Mouse (Mus musculus) heart, embryonic 13.5 days (tissue): Measurements from ENCODE around the gene Clptm1l. TPM values are rescaled to one million over a fixed set of nuclear protein-coding genes. Genes with fewer than 3 reads are reported as not detected.

Experiments used
- ATAC-seq: fragments of 200-750 bp; cut with Nextera tagmentation; 2 replicates; pipeline ENCODE4 v1.8.0; 2017; ENCODE audit warnings: moderate TSS enrichment; ENCODE audit not compliant: insufficient number of reproducible peaks, low FRiP score, low TSS enrichment; ENCODE audit errors: extremely low read depth
- H3K27ac ChIP-seq: fragments of 300-500 bp; sonication (generic); replicated peaks from 2 replicates; pipeline ENCODE4 v1.5.1; 2015; ENCODE audit warnings: moderate library complexity, mild to moderate bottlenecking, inconsistent platforms
- H3K27me3 ChIP-seq: fragments of 300-500 bp; sonication (generic); replicated peaks from 2 replicates; pipeline ENCODE4 v1.6.1; 2015; ENCODE audit warnings: mild to moderate bottlenecking, inconsistent platforms
- H3K36me3 ChIP-seq: fragments of 300-500 bp; sonication (generic); 2 replicates; pipeline ENCODE4 v1.6.1; 2015; ENCODE audit warnings: mild to moderate bottlenecking, inconsistent platforms
- H3K4me1 ChIP-seq: fragments of 300-500 bp; sonication (generic); 2 replicates; pipeline ENCODE4 v1.6.1; 2015; ENCODE audit warnings: inconsistent platforms
- H3K4me2 ChIP-seq: fragments of 300-500 bp; sonication (generic); 2 replicates; pipeline ENCODE4 v1.6.1; 2015; ENCODE audit warnings: inconsistent platforms, mild to moderate bottlenecking, moderate library complexity
- H3K4me3 ChIP-seq: fragments of 300-500 bp; sonication (generic); 2 replicates; pipeline ENCODE4 v1.5.1; 2015; ENCODE audit warnings: moderate library complexity, mild to moderate bottlenecking, inconsistent platforms
- H3K9ac ChIP-seq: fragments of 300-500 bp; sonication (generic); 2 replicates; pipeline ENCODE4 v1.6.1; 2015; ENCODE audit warnings: inconsistent platforms, mild to moderate bottlenecking, moderate library complexity
- H3K9me3 ChIP-seq: fragments of 300-500 bp; sonication (generic); 2 replicates; pipeline ENCODE4 v1.6.1; 2016; ENCODE audit warnings: inconsistent platforms
- WGBS: fragments of 180-500 bp; shearing (Covaris S2); methylation state at CpG from one replicate; pipeline ENCODE4 v1.1.7; 2015; ENCODE audit warnings: mixed read lengths; 5-methylcytosine and 5-hydroxymethylcytosine counted together
- polyA plus RNA-seq: library from polyadenylated mRNA; unstranded; fragments of >200 nt; fragmentation: Nextera tagmentation; extraction: Ambion mirVana; gene quantifications from 2 replicates; pipeline ENCODE4 v1.2.1, GENCODE M21; 2015

Gene Clptm1l
- polyA plus RNA-seq, 1 experiment from 2014 or later = 93.5 TPM

DNA sequence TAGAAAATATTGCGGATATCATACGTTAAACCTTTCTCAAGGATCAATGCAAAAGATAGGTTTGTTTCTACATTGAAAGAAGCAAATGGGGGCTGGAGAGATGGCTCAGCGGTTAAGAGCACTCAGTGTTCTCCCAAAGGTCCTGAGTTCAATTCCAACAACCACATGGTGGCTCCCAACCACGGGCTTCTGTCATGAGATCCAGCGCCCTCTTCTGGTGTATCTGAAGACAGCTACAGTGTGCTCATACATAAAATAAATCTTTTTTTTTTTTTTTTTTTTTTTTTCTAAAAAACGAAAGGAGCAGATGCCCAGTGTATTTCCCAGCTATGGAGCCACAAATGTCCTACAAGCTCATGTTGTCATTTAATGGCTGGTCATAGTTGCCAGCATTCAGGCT, 16.8 kb downstream of the Clptm1l start:
- H3K4me3 ChIP-seq = no peak overlapping the region
- 65% methylated on average over 6 of the region's 6 CpGs for WGBS
- H3K27ac ChIP-seq = no peak overlapping the region
- H3K4me1 ChIP-seq = no peaks in the 10 kb centered on the region
- ATAC-seq = no peak
- H3K9me3 ChIP-seq = no peaks in the 10 kb centered on the region
- H3K9ac ChIP-seq = no peak overlapping the region
- no peaks in the 10 kb centered on the region for H3K27me3 ChIP-seq
- peaks cover 71% of the 10 kb centered on the region for H3K36me3 ChIP-seq
- H3K4me2 ChIP-seq = no peak overlapping the region

DNA sequence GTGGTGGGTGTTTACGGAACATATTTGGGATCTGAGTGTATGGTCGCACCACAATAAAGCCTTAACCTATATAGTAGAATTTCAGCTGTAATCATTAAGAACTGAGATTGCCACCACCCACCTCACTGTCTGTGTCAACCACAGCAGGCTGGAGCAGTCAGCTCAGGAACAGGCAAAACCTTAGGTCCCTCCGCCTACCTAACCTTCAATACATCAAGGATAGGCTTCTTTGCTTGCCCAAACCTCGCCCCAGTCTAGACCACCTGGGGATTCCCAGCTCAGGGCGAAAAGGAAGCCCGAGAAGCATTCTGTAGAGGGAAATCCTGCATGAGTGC, 22.6 kb downstream of the Clptm1l start:
- no peaks in the 10 kb centered on the region for H3K9me3 ChIP-seq
- peaks cover 3% of the 10 kb centered on the region; the same call in 1 of the 2 replicates for H3K4me1 ChIP-seq
- no peak for ATAC-seq

DNA sequence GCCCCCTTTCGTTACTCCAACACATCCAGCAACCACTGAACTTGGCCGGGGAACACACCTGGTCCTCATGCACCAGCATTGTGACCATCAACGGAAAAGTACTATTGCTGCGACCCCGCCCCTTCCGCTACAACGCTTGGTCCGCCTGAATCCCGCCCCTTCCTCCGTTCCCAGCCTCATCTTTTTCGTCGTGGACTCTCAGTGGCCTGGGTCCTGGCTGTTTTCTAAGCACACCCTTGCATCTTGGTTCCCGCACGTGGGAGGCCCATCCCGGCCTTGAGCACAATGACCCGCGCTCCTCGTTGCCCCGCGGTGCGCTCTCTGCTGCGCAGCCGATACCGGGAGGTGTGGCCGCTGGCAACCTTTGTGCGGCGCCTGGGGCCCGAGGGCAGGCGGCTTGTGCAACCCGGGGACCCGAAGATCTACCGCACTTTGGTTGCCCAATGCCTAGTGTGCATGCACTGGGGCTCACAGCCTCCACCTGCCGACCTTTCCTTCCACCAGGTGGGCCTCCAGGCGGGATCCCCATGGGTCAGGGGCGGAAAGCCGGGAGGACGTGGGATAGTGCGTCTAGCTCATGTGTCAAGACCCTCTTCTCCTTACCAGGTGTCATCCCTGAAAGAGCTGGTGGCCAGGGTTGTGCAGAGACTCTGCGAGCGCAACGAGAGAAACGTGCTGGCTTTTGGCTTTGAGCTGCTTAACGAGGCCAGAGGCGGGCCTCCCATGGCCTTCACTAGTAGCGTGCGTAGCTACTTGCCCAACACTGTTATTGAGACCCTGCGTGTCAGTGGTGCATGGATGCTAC, 23.1 kb downstream of the Clptm1l start, which contains the start of gene Tert:
Gene Tert (plus strand): TSS at position 167 of the 805 bp plus-strand sequence.
- peaks cover 3% of the 10 kb centered on the region; the same call in 1 of the 2 replicates for H3K4me1 ChIP-seq
- peak within 1 kb of the TSS; percentile 93 for H3K4me2 ChIP-seq
- no peak within 1 kb of the TSS for H3K27ac ChIP-seq
- H3K27me3 ChIP-seq = no peaks in the 10 kb centered on the region
- ATAC-seq = 0 out of 2 replicates have a peak, but pooled peaks have one; percentile 23
- H3K9me3 ChIP-seq = no peaks in the 10 kb centered on the region
- H3K9ac ChIP-seq = peak within 1 kb of the TSS; percentile 84
- 12% methylated on average over 47 of the region's 47 CpGs for WGBS
- H3K36me3 ChIP-seq = peaks cover 7% of the 10 kb centered on the region
- H3K4me3 ChIP-seq = peak within 1 kb of the TSS; percentile 72

More for the DNA sequence above, 22.6 kb downstream of the Clptm1l start:
- peak overlapping the region; percentile 93 for H3K4me2 ChIP-seq
- H3K27me3 ChIP-seq = no peaks in the 10 kb centered on the region
- H3K4me3 ChIP-seq = peak overlapping the region; percentile 72
- H3K9ac ChIP-seq = peak overlapping the region; percentile 84
- H3K36me3 ChIP-seq = peaks cover 13% of the 10 kb centered on the region
- no peak overlapping the region for H3K27ac ChIP-seq
- 44% methylated on average over 6 of the region's 6 CpGs for WGBS

DNA sequence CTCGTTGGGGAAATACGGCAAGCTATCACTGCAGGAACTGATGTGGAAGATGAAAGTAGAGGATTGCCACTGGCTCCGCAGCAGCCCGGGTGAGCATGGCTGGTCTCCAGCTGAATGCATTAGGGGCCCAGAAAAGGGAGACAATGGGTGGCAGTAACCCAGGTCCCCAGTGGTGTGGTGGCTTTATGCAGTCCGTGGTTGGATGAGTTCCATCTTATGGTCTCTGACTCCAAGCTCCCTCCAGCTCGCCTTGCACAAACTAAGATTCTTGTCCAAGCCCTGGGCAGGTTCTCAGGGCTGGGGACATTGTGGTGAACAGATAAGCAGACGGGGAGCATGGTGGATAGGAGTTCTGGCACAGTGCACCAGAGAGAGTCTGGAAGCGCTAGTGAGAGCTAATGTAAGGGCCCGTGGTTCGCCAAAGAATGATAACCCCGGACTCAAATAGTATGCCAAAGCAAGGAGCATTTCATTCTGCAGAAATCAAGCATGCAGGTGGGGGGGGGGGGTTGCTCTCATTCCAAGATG, 24.8 kb downstream of the Clptm1l start:
- Histone ChIP-seq H3K9me3 (no peaks in the 10 kb centered on the region), H3K27ac (no peak overlapping the region), H3K27me3 (no peaks in the 10 kb centered on the region), H3K36me3 (peaks cover under 1% of the 10 kb centered on the region), H3K9ac (no peak overlapping the region), H3K4me3 (no peak overlapping the region), H3K4me2 (no peak overlapping the region), H3K4me1 (peaks cover 3% of the 10 kb centered on the region; the same call in 1 of the 2 replicates)
- ATAC-seq = no peak
- 73% methylated on average over 11 of the region's 11 CpGs for WGBS

DNA sequence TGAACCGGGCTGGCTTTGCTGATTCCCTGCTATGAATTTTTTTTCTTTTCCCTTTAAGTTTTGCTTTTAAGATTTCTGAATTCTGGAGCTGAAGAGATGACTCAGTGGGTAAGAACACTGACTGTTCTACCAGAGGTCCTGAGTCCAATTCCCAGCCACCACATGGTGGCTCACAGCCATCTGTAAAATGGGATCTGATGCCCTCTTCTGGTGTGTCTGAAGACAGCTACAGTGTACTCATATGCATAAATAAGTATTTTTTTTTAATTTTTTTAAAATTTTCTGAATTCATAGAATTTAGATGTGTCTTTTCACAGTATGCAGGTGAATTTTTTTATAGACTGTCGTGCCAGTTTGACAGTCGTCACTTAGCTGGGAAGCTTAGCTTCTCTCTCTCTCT, 28.0 kb downstream of the Clptm1l start:
- Histone ChIP-seq H3K27ac (no peak overlapping the region), H3K4me3 (no peak overlapping the region), H3K27me3 (no peaks in the 10 kb centered on the region), H3K4me2 (no peak overlapping the region), H3K36me3 (peaks cover 16% of the 10 kb centered on the region), H3K4me1 (peaks cover 3% of the 10 kb centered on the region; the same call in 1 of the 2 replicates), H3K9me3 (no peaks in the 10 kb centered on the region), H3K9ac (no peak overlapping the region)
- 89% methylated on average over 3 of the region's 3 CpGs for WGBS
- ATAC-seq = no peak

DNA sequence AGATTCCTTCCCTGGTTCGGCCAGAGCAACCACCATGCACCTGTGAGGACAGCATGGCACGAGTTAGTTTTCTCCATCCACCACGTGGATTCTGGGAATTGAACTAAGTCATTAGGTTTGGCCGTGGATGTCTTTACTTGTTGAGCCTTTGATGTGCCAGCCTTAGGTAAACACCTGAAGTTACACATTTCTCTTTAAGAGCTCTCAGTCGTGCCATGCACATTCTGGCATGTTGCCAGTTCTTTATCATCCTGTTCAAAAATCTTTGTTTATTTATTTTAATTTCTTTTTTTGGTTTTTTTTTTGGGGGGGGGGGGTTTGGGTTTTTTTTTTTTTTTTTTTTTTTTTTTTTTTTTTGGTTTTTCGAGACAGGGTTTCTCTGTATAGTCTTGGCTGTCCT, 34.0 kb downstream of the Clptm1l start:
- Histone ChIP-seq H3K4me3 (no peak overlapping the region), H3K27ac (no peak overlapping the region), H3K27me3 (no peaks in the 10 kb centered on the region), H3K36me3 (peaks cover 16% of the 10 kb centered on the region), H3K9ac (no peak overlapping the region), H3K9me3 (no peaks in the 10 kb centered on the region), H3K4me1 (no peaks in the 10 kb centered on the region), H3K4me2 (no peak overlapping the region)
- ATAC-seq = no peak
- 74% methylated on average over 5 of the region's 6 CpGs for WGBS

DNA sequence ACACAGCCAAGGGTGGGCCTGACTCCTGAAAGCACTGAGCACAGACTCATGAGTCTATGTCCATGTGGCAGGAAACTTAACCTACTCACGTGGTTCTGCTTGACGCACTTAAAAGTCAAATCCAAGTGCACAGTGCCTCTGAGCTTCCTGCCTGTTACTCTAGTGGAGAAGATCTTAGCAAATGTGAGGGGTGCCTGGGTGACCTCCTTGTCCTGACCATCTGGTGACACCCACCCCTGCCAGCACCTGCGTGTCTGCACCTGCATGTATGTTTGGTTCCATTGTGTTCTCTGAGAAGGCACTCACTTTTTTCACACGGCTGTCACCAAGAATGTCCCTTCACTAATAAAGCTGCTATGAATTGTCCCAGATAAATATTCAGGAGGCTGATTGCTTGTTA, 37.5 kb downstream of the Clptm1l start:
- no peaks in the 10 kb centered on the region; the same call in 1 of the 2 replicates for H3K36me3 ChIP-seq
- H3K4me2 ChIP-seq = no peak overlapping the region
- no peak overlapping the region for H3K27ac ChIP-seq
- no peak overlapping the region for H3K4me3 ChIP-seq
- whole genome bisulfite sequencing = 81% methylated on average over 4 of the region's 4 CpGs
- no peaks in the 10 kb centered on the region for H3K27me3 ChIP-seq
- no peak for ATAC-seq
- no peaks in the 10 kb centered on the region for H3K4me1 ChIP-seq
- H3K9me3 ChIP-seq = no peaks in the 10 kb centered on the region
- no peak overlapping the region for H3K9ac ChIP-seq

DNA sequence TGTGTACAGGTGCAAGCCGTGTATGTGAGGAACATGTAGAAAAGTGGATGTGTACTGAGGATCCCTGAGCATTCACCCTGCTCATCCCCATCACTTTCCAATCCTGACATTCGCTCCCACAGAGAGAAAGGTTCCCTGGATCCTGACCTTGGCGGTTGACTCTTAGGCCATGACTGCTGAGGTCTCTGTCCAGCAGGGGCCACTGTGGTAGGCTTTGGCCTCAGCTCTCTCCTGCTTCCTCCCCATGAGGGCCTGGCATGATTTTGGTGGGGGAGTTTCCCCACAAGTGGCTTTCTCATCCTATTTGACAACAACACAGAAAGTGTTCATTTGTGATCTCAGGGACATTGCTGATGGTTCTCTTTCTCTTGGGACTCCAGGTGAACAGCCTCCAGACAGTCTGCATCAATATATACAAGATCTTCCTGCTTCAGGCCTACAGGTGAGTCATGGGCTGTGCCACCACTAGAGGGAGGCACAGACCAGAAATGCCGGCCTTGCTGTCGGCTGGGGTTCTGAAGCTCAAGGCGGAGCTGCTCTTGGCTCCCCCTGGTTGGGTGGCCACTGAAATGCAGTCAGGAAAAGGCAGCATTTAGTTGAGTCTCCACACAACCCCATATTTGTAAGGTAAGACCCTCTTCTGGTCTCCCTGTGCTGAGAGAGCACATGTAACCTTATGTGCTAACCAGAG, 42.7 kb downstream of the Clptm1l start:
- Histone ChIP-seq H3K27me3 (no peaks in the 10 kb centered on the region), H3K9me3 (no peaks in the 10 kb centered on the region; the same call in 1 of the 2 replicates), H3K36me3 (peaks cover 9% of the 10 kb centered on the region; the same call in 1 of the 2 replicates), H3K27ac (no peak overlapping the region), H3K4me2 (no peak overlapping the region), H3K9ac (no peak overlapping the region), H3K4me1 (no peaks in the 10 kb centered on the region), H3K4me3 (no peak overlapping the region)
- ATAC-seq = no peak
- 34% methylated on average over 6 of the region's 6 CpGs for WGBS

DNA sequence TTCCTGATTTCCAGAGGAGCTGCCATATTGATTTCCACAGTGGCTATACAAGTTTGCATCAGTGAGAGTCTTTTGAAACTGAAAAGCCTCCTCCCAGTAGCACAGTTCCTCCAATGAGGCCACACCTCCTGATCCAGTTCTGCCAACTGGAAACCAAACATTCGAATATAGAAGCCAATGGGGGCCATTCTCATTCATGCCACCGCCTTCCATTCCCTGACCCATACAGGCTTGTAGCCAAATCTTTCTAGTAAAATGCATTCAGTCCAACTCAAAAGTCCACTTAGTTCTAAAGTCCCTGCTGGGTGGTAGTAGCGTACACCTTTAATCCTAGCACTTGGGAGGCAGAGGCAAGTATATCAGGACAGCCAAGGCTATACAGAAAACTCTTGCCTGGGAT, 49.5 kb downstream of the Clptm1l start:
- Histone ChIP-seq H3K9ac (no peak overlapping the region), H3K4me1 (no peaks in the 10 kb centered on the region), H3K36me3 (peaks cover 8% of the 10 kb centered on the region; the same call in 1 of the 2 replicates), H3K4me3 (no peak overlapping the region), H3K27me3 (peaks cover 9% of the 10 kb centered on the region; the same call in 1 of the 2 replicates), H3K27ac (no peak overlapping the region), H3K9me3 (no peaks in the 10 kb centered on the region; the same call in 1 of the 2 replicates), H3K4me2 (no peak overlapping the region)
- ATAC-seq = no peak
- WGBS = 73% methylated on average over 3 of the region's 3 CpGs

DNA sequence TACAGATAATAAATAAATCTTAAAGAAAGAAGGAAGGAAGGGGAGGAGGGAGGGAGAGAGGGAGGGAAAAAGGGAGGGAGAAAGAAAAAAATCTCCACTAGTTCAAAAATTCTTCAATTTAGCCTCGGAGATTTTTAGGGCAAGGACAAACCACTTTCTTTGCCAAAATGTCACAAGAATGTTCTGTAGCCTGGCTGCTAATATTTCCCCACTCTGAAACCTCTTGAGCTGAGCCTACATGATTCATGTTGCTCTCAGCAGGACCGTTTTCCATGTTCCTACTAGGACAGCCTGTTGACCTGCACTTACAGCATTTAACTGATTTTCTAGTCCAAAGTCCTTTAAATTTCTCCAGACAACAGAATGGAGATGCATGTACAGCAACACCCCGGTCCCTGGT, 51.2 kb downstream of the Clptm1l start:
- Histone ChIP-seq H3K27me3 (peaks cover 14% of the 10 kb centered on the region; the same call in 1 of the 2 replicates), H3K36me3 (no peaks in the 10 kb centered on the region), H3K9me3 (no peaks in the 10 kb centered on the region; the same call in 1 of the 2 replicates), H3K4me3 (no peak overlapping the region), H3K27ac (no peak overlapping the region), H3K9ac (no peak overlapping the region), H3K4me1 (no peaks in the 10 kb centered on the region), H3K4me2 (no peak overlapping the region)
- WGBS = 64% methylated on average over 3 of the region's 3 CpGs
- no peak for ATAC-seq

DNA sequence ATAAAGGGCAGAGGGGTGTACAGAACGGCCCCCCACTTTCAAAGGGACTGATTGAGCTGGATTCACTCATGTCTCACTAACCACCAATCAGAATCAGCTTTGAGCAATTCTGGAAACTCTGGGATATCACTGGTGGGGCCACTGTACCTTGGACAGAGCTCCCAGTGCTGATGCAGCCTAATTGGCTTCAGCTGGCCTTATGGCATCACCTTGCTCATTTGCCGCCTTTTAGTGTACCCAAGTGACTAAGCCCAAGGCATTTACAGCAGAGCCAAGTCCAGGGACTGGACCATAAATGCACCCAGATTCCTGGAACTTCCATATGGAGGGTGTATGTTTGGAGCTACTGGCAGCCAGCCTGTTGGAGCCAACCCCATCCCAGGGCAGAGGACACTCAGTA, 55.1 kb downstream of the Clptm1l start:
- 35% methylated on average over 2 of the region's 2 CpGs for WGBS
- no peak overlapping the region for H3K27ac ChIP-seq
- H3K9ac ChIP-seq = no peak overlapping the region

More for the DNA sequence above, 55.1 kb downstream of the Clptm1l start:
- ATAC-seq = no peak
- Histone ChIP-seq H3K36me3 (no peaks in the 10 kb centered on the region), H3K4me3 (no peak overlapping the region), H3K27me3 (peaks cover 14% of the 10 kb centered on the region; the same call in 1 of the 2 replicates), H3K4me2 (no peak overlapping the region), H3K9me3 (no peaks in the 10 kb centered on the region), H3K4me1 (no peaks in the 10 kb centered on the region)
